Mouse (Mus musculus): ENCODE results near the gene Ccr4. TPM values are rescaled to one million over a fixed set of nuclear protein-coding genes. Genes with fewer than 3 reads are reported as not detected.
A peak's percentile ranks its signal among the peaks of the same experiment; 100 is the strongest.
"Not testable (repeated sequence)": the region's sequence is repeated elsewhere in the genome, so short reads cannot be mapped to it uniquely, and the experiment has no call there.

Ccr4 gene
- polyA plus RNA-seq, 1 experiment from 2014 or later, result 0.14 TPM

DNA sequence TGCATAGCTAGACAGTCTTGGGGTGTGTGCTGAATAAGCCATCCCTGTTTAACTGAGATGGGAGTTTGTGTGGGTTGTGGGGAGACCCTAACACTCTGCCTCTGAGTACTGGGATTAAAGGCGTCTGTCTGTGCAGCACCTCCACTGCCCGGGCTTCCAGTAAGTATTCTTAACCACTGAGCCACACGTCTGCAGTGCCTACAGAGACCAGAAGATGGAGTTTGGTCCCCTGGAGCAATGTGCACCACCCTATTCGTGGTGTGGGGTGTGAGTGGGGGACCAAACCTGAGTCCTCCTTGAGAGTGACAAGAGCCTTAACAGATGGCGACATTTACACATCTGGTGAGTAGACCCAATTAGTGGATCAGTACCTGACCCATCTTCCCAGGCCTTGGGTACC, 17.3 kb upstream of the Ccr4 start:
- no peaks in the 10 kb centered on the region for H3K9me3 ChIP-seq
- WGBS, result 60% methylated on average over 5 of the region's 5 CpGs

DNA sequence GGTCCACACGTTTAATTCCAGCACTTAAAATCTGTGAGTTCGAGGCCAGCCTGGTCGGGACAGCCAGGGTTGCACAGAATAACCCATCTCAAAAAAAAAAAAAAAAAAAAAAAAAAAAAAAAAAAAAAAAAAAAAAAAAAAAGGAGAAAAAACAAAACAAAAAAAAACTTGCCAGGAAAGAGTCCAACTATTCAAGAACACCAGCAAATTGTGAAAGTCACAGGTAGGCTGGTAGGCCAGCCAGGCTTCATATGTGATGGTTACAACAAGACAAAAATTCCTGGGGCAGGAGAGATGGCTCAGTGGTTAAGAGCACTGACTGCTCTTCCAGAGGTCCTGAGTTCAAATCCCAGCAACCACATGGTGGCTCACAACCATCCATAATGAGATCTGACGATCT, 15.8 kb upstream of the Ccr4 start:
- not testable (repeated sequence) for H3K27ac ChIP-seq; H3K4me3 ChIP-seq; H3K9me3 ChIP-seq; ATAC-seq (ENCODE audit: insufficient number of reproducible peaks, insufficient read depth, low FRiP score, low TSS enrichment, low read depth); H3K9ac ChIP-seq; H3K4me2 ChIP-seq; H3K27me3 ChIP-seq; H3K36me3 ChIP-seq; H3K4me1 ChIP-seq
- 76% methylated on average over 4 of the region's 4 CpGs for WGBS

More for the DNA sequence above, 17.3 kb upstream of the Ccr4 start:
- H3K4me3 ChIP-seq, result no peak overlapping the region
- H3K9ac ChIP-seq, result no peak overlapping the region
- H3K27ac ChIP-seq, result no peak overlapping the region
- H3K36me3 ChIP-seq, result no peaks in the 10 kb centered on the region
- no peak overlapping the region for H3K4me2 ChIP-seq
- H3K27me3 ChIP-seq, result no peaks in the 10 kb centered on the region
- no peak for ATAC-seq (ENCODE audit: insufficient number of reproducible peaks, insufficient read depth, low FRiP score, low TSS enrichment, low read depth)
- peaks cover 16% of the 10 kb centered on the region for H3K4me1 ChIP-seq

DNA sequence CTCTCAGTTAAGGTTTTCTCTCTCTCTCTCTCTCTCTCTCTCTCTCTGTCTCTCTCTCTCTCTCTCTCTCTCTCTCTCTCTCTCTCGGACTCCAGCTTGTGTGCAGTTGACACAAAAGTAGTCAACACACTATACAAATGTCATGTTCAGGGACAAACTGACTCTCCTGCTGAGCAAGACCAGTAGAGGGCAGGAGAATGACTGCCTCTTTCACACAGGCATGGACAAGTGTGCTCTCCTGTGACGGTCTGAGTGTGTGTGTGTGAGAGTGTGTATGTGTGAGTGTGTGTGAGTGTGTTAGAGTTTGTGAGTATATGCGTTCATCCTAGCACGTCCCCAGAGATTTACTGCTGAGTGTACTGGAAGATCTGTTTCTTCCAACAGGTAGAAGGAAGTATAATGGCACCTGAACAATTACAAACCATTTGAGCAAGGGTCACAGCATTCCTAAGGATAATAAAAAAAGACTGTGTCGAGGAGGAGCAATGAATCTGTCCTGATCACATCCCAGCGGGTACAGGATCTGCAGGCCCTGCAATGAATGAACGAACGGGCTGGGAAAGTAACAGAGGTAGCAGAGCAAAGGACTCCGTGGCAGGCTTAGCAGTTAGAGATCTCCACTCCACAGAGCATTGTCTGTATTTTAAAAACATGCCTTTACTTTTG, 14.2 kb upstream of the Ccr4 start:
- Histone ChIP-seq H3K4me1 (peaks cover 12% of the 10 kb centered on the region), H3K4me3 (no peak overlapping the region), H3K4me2 (no peak overlapping the region), H3K9ac (no peak overlapping the region), H3K27me3 (no peaks in the 10 kb centered on the region), H3K27ac (no peak overlapping the region), H3K9me3 (peaks cover under 1% of the 10 kb centered on the region; the same call in 1 of the 2 replicates), H3K36me3 (peaks cover 2% of the 10 kb centered on the region)
- 72% methylated on average over 9 of the region's 9 CpGs for WGBS
- no peak for ATAC-seq (ENCODE audit: insufficient number of reproducible peaks, insufficient read depth, low FRiP score, low TSS enrichment, low read depth)

DNA sequence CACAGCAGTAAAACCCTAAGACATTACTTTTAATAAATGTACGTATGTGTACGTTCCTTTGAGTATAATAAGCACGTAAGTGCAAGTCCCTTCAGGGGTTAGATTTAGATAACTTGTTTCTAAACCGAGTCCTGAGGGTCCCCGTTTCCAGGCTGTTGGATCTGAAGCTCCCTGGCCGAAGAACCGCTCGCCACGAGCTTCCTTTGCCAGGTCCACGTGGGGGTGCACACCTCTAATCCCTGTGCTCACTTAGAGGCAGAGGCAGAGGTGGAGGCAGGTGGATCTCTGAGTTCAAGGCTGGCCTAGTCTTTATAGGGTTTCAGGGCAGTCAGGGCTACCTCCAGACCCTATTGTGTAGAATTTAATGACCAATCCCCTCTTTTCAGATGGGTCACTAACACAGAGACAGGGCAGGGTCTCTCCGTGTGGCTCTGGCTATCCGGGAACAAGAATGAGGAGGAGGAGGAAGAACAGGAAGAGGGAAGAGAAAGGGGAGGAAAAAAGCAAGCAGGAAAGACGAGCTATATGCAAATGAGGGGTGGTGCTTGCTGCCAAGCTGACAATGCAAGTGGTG, 13.3 kb upstream of the Ccr4 start:
- Histone ChIP-seq H3K4me2 (no peak overlapping the region), H3K4me3 (no peak overlapping the region), H3K36me3 (peaks cover 12% of the 10 kb centered on the region), H3K27ac (no peak overlapping the region), H3K4me1 (peaks cover 12% of the 10 kb centered on the region), H3K27me3 (no peaks in the 10 kb centered on the region), H3K9ac (no peak overlapping the region), H3K9me3 (peaks cover 9% of the 10 kb centered on the region)
- ATAC-seq (ENCODE audit: insufficient number of reproducible peaks, insufficient read depth, low FRiP score, low TSS enrichment, low read depth), result no peak
- WGBS, result 78% methylated on average over 13 of the region's 13 CpGs

DNA sequence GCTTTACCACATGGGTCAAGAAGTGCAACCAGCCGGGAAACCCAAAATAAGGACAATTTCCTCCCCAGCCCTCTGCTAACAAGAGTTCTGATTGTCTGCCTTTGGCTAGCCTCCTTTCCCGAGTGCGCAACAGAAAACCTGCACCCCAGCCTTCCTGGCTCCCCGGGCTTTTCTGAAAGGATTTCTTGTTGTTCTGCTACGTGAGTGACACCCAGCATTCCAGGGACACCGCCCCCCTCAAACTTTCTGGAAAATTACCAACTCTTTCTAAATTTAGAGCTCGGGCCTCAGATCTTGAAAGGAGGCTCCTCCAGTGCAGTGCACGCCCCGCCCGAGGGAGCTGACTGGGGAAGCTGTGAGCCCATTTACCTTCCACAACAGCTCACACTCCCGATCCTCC, 10.6 kb upstream of the Ccr4 start, which contains the start of gene C130032M10Rik:
C130032M10Rik (plus strand) TSS at position 334 of the 400 bp plus-strand sequence.
- H3K4me1 ChIP-seq, result peaks cover 12% of the 10 kb centered on the region
- peak within 1 kb of the TSS; percentile 78 for H3K27ac ChIP-seq
- H3K36me3 ChIP-seq, result peaks cover 20% of the 10 kb centered on the region
- no peak for ATAC-seq (ENCODE audit: insufficient number of reproducible peaks, insufficient read depth, low FRiP score, low TSS enrichment, low read depth)
- peak within 1 kb of the TSS; percentile 7; the same call in 1 of the 2 replicates for H3K4me2 ChIP-seq
- WGBS, result 55% methylated on average over 11 of the region's 11 CpGs
- H3K4me3 ChIP-seq, result no peak within 1 kb of the TSS
- H3K27me3 ChIP-seq, result no peaks in the 10 kb centered on the region
- no peak within 1 kb of the TSS for H3K9ac ChIP-seq
- H3K9me3 ChIP-seq, result peaks cover 15% of the 10 kb centered on the region

DNA sequence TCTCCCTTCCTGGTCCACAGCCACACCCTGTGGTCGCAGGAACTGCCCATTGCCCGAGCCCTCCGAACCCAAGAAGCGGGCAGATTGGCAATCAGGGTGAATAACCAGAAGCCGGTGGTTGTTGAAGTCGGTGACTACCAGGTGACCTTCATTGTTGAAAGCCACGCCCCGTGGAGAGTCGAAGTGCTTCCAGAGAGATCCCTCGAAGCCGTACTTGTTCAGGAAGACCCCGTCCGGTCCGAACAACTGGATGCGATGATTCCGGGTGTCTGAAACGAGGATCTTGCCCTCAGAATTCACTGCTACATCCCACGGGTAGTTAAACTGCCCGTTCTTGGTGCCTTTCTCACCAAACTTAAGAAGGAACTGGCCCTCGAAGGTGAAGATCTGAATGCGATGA, 8.1 kb upstream of the Ccr4 start:
- Histone ChIP-seq H3K27me3 (no peaks in the 10 kb centered on the region), H3K36me3 (peaks cover 20% of the 10 kb centered on the region), H3K9me3 (peaks cover 15% of the 10 kb centered on the region), H3K9ac (no peak overlapping the region), H3K4me2 (no peak overlapping the region), H3K27ac (no peak overlapping the region), H3K4me3 (no peak overlapping the region), H3K4me1 (peaks cover 12% of the 10 kb centered on the region)
- WGBS, result 97% methylated on average over 21 of the region's 21 CpGs
- ATAC-seq (ENCODE audit: insufficient number of reproducible peaks, insufficient read depth, low FRiP score, low TSS enrichment, low read depth), result no peak

DNA sequence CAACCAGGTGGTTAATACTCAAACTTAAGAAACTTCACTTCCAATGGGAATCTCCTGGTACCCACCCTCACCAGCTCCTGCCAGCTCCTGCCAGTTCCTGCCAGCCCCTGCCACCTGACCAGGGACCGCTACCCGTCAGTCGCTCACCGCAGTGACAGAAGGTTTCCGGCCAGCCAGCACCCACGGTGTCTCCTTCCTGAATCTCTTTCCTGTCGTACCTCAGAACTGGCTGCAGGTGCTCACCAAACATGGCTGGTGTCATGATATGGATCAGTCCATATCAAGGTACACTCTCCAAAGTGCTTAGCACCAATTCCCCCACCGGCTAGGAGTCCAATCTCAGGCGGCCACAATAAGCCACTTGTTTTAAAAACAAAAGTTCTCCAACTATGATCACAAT, 5.1 kb upstream of the Ccr4 start:
- H3K4me2 ChIP-seq, result no peak overlapping the region
- H3K4me1 ChIP-seq, result no peaks in the 10 kb centered on the region
- H3K9ac ChIP-seq, result no peak overlapping the region
- 95% methylated on average over 9 of the region's 9 CpGs for WGBS
- H3K27me3 ChIP-seq, result no peaks in the 10 kb centered on the region
- H3K4me3 ChIP-seq, result no peak overlapping the region
- ATAC-seq (ENCODE audit: insufficient number of reproducible peaks, insufficient read depth, low FRiP score, low TSS enrichment, low read depth), result no peak
- H3K36me3 ChIP-seq, result peaks cover 20% of the 10 kb centered on the region
- H3K9me3 ChIP-seq, result peaks cover 15% of the 10 kb centered on the region
- no peak overlapping the region for H3K27ac ChIP-seq

DNA sequence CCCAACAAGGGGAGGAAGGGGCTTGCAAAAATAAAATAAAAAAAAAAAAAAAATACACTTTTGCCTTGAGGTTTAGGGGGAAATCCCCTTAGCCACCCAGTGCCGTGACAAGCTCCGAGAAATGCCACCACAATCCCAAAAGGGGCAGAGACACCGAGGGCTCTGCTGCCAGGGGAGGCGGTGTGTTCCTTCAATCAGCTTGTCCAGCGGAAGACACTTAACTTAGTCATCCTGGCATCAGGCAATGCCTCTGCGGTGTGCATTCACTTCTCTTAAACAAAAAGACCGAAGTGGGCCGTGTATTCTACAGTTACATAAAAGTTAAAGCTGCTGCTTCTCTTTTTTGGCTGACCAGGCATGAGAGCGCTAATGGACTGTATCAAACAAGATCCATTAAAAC, 2.7 kb upstream of the Ccr4 start:
- Histone ChIP-seq H3K9me3 (no peaks in the 10 kb centered on the region; the same call in 1 of the 2 replicates), H3K9ac (no peak overlapping the region), H3K4me2 (no peak overlapping the region), H3K4me3 (no peak overlapping the region), H3K27ac (no peak overlapping the region), H3K4me1 (no peaks in the 10 kb centered on the region), H3K27me3 (no peaks in the 10 kb centered on the region), H3K36me3 (peaks cover 3% of the 10 kb centered on the region)
- 91% methylated on average over 9 of the region's 9 CpGs for WGBS
- no peak for ATAC-seq (ENCODE audit: insufficient number of reproducible peaks, insufficient read depth, low FRiP score, low TSS enrichment, low read depth)

DNA sequence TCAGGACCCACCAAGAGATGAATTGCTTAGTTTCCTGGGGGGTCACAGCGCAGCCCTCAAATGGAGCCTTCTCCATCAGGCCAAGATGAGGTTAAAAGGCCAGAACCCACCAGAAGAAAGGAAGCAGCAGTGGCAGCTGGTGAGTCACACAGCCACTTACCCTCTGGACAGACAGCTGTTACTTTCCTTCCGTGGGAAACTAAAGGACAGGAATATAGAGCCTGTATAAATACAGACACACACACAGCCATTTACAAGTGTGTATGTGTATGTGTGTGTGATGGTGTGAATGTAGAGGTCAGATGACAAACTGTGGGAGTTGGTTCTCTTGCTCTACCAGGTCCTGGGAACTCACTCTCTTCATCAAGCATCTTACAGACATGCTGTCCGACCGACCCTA, 1.8 kb upstream of the Ccr4 start:
- Histone ChIP-seq H3K27ac (no peak overlapping the region), H3K36me3 (no peaks in the 10 kb centered on the region)
- 84% methylated on average over 4 of the region's 4 CpGs for WGBS

DNA sequence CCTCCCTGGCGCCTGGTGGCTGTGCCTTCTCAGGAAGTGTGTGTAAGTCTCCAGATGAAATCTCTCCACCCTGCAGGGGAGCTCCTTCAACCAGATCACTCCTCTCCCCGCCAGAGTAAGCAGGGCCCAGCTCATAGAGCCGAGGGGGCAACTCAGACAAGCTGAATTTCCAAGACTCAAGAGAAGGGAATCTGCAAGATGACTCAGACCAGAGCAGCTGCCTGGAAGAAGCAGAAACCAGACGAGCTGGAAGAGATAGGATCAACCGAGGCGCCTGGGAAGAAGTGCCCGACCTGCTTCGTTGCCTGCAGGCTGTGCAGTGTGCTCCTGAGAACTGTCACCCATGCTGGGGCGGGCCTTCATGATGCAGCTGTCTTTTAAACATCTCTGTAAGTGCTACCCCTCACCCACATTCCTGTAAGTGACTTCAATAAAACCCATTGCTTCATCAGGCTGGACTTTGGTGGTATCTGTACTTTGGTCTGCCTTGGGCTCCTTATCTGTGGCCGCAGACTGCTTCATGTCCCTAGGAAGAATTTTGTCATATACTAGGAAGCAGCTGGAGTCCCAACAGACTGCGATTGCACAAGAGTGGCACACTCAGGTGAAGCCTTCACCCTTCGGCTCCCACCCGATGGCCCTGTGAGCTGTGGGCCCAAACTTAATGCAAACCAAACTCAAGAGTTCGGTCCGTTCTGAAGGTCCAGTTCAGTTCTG, 1.8 kb downstream of the Ccr4 start:
- H3K9ac ChIP-seq, result no peak overlapping the region
- H3K4me2 ChIP-seq, result no peak overlapping the region
- no peak overlapping the region for H3K27ac ChIP-seq
- no peak overlapping the region for H3K4me3 ChIP-seq
- H3K27me3 ChIP-seq, result no peaks in the 10 kb centered on the region
- 59% methylated on average over 15 of the region's 15 CpGs for WGBS
- H3K36me3 ChIP-seq, result no peaks in the 10 kb centered on the region
- H3K9me3 ChIP-seq, result no peaks in the 10 kb centered on the region
- ATAC-seq (ENCODE audit: insufficient number of reproducible peaks, insufficient read depth, low FRiP score, low TSS enrichment, low read depth), result no peak
- H3K4me1 ChIP-seq, result peaks cover 2% of the 10 kb centered on the region

More for the DNA sequence above, 1.8 kb upstream of the Ccr4 start:
- Histone ChIP-seq H3K4me3 (no peak overlapping the region), H3K4me1 (no peaks in the 10 kb centered on the region), H3K9me3 (no peaks in the 10 kb centered on the region; the same call in 1 of the 2 replicates), H3K4me2 (no peak overlapping the region), H3K9ac (no peak overlapping the region), H3K27me3 (no peaks in the 10 kb centered on the region)
- no peak for ATAC-seq (ENCODE audit: insufficient number of reproducible peaks, insufficient read depth, low FRiP score, low TSS enrichment, low read depth)

DNA sequence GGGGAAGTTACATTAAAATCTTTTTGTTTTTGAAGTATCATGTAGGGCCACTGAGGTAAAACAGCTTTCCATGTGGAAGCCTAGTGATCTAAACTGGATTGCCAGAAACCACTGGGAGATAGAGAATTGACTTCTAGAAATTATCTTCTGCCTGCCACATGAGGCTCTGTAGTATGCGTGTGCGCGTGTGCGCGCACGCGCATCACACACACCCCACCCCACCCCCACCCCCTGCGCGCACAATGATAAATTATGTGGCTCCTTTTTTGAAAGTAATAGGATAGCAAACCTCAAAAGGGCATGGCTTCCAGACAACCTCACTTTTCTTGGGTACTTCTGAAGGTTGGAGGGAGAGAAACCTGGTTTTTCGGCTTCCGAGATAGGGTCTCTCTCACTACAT, 2.8 kb downstream of the Ccr4 start:
- no peak for ATAC-seq (ENCODE audit: insufficient number of reproducible peaks, insufficient read depth, low FRiP score, low TSS enrichment, low read depth)
- Histone ChIP-seq H3K4me1 (peaks cover 2% of the 10 kb centered on the region), H3K27ac (no peak overlapping the region), H3K27me3 (no peaks in the 10 kb centered on the region), H3K4me3 (no peak overlapping the region), H3K36me3 (no peaks in the 10 kb centered on the region), H3K9me3 (no peaks in the 10 kb centered on the region), H3K4me2 (no peak overlapping the region), H3K9ac (no peak overlapping the region)
- 96% methylated on average over 11 of the region's 11 CpGs for WGBS

DNA sequence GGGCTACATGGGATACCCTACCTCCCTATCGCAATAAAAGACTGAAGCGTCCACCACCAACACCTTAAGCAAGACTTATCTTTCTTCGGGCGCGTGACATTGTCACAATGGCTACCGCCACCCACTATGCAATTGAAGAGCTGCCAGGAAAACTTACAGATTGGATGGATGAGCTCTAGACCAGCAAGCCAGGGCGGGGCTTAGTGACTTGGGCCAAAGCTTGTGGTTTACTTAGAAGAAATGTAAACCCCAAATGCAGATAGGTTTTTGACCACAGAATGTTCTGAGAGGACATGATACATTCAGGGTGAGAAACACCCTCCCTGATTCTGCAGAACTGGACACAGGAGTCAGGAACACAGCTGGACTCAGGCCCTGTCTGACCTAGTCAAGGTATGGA, 3.6 kb downstream of the Ccr4 start:
- no peak overlapping the region for H3K4me3 ChIP-seq
- H3K36me3 ChIP-seq, result no peaks in the 10 kb centered on the region
- no peaks in the 10 kb centered on the region for H3K9me3 ChIP-seq
- H3K4me1 ChIP-seq, result peaks cover 2% of the 10 kb centered on the region
- no peak overlapping the region for H3K4me2 ChIP-seq
- H3K9ac ChIP-seq, result no peak overlapping the region
- WGBS, result 95% methylated on average over 7 of the region's 7 CpGs
- no peak overlapping the region for H3K27ac ChIP-seq
- no peak for ATAC-seq (ENCODE audit: insufficient number of reproducible peaks, insufficient read depth, low FRiP score, low TSS enrichment, low read depth)
- no peaks in the 10 kb centered on the region for H3K27me3 ChIP-seq

Data from embryonic facial prominence, embryonic 13.5 days (tissue).